Mouse (Mus musculus) heart, adult 2 months (tissue): Measurements from ENCODE around the gene Aldh3b3.
A peak's percentile ranks its signal among the peaks of the same experiment; 100 is the strongest.

Experiments
- CTCF ChIP-seq: fragments of 200-600 bp; IDR thresholded peaks from 2 replicates; pipeline ENCODE4 v1.8.1; 2022; ENCODE audit warnings: antibody characterized with exemption, mild to moderate bottlenecking, moderate library complexity
- EP300 ChIP-seq: fragments of 200-500 bp; IDR thresholded peaks from 2 replicates; pipeline ENCODE4 v1.6.1; 2011; ENCODE audit warnings: low read depth, low read length, control low read depth; ENCODE audit not compliant: insufficient read depth
- POLR2A ChIP-seq: fragments of 200-500 bp; IDR thresholded peaks from 2 replicates; pipeline ENCODE4 v1.6.1; 2011; ENCODE audit warnings: mild to moderate bottlenecking, low read depth, low read length, control low read depth; ENCODE audit not compliant: insufficient read depth

DNA sequence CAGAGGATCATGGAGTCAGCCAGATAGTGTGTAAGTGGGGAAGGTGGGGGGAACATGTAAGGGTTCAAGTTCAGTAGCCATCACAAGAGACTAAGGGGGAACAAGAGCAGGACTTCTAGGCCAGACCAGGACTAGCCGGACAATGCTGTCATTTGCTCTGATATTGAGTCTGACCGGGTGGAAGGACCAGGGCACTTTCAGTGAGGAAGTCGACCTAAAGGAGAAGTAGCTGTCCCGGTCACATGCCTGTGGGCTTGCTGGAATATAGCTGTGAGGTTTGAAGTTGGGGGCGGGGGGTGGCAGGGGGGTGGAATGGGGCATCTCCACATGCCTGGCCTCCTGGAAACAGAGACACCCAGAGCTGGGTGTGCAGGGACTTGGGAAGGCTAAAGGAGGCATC is 43.9 kb upstream of the Aldh3b3 start:
- no peak for TF ChIP-seq EP300
- no peak for TF ChIP-seq CTCF
- 0 out of 2 replicates have a peak, but pooled peaks have one; percentile 27 for TF ChIP-seq POLR2A
